Mouse (Mus musculus): ENCODE results near the gene Tas2r130. TPM values are rescaled to one million over a fixed set of nuclear protein-coding genes. Genes with fewer than 3 reads are reported as not detected.
"Not testable (repeated sequence)": the region's sequence is repeated elsewhere in the genome, so short reads cannot be mapped to it uniquely, and the experiment has no call there.

The Tas2r130 gene
- not detected in 2 replicates for polyA plus RNA-seq (2011; ENCODE audit: insufficient read depth, insufficient read length, low replicate concordance, missing spikeins)

DNA sequence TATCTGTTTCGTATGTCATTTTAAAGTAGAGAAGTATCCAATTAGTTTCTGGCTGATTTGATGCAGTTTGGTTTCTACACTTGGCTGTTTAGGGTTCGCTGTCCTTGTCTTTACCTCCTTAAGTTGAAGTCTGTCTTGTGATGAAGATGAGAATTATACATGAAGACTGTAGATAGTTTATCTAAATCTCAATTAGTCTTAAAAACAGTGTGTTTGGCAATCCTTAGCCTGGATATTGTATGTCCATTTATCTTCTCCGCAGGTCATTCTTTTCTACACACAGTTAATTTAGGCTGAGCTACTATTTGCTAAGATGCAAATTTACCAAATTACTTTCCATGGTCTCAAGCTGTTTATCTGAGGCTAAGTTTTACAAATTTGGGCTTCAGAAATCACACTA, at the start of gene Tas2r130:
Tas2r130 (minus strand) TSS at position 101 of the 400 bp plus-strand sequence.
- Histone ChIP-seq H3K4me1 (ENCODE audit: control insufficient read depth, insufficient read depth, low read length) (no peaks in the 10 kb centered on the region), H3K4me3 (replicated peaks; ENCODE audit: control insufficient read depth, low read depth, low read length) (no peak within 1 kb of the TSS), H3K27ac (ENCODE audit: control insufficient read depth, insufficient read depth, low read depth, low read length, poor library complexity) (no peak within 1 kb of the TSS)
- WGBS, result 64% methylated on average over 3 of the region's 3 CpGs
- no peak for TF ChIP-seq POLR2A (IDR thresholded peaks at IDR 0.05; ENCODE audit: borderline replicate concordance, control insufficient read depth, low read depth, low read length)
- TF ChIP-seq CTCF (IDR thresholded peaks at IDR 0.05; ENCODE audit: control insufficient read depth, insufficient read depth, low read length), result no peak

DNA sequence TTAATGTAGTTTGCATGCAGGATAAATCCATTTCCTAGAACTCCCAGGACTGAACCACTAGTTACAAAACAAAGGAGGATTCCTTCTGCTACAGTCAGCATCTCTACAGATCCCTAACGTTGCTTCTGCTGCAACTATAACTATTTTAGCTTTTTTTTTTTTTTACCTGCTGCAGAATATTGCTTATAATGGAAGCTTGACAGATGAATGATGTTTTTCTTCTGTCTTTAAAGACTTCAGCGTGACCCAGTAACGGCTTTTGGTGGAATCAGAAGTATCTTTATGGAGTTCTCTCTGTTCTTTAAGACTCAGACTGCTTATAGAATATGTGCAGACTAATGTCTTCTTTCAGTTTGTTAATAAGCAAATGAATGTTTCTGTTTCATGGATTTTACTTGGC, 48.1 kb upstream of the Tas2r130 start, which contains the start of gene Tas2r106:
Tas2r106 (minus strand) TSS at position 101 of the 400 bp plus-strand sequence.
- Histone ChIP-seq H3K27ac (ENCODE audit: control insufficient read depth, insufficient read depth, low read depth, low read length, poor library complexity) (no peak within 1 kb of the TSS), H3K4me3 (replicated peaks; ENCODE audit: control insufficient read depth, low read depth, low read length) (no peak within 1 kb of the TSS), H3K4me1 (ENCODE audit: control insufficient read depth, insufficient read depth, low read length) (no peaks in the 10 kb centered on the region)
- 59% methylated on average over 3 of the region's 3 CpGs for WGBS
- TF ChIP-seq POLR2A (IDR thresholded peaks at IDR 0.05; ENCODE audit: borderline replicate concordance, control insufficient read depth, low read depth, low read length) (no peak), CTCF (IDR thresholded peaks at IDR 0.05; ENCODE audit: control insufficient read depth, insufficient read depth, low read length) (no peak)

DNA sequence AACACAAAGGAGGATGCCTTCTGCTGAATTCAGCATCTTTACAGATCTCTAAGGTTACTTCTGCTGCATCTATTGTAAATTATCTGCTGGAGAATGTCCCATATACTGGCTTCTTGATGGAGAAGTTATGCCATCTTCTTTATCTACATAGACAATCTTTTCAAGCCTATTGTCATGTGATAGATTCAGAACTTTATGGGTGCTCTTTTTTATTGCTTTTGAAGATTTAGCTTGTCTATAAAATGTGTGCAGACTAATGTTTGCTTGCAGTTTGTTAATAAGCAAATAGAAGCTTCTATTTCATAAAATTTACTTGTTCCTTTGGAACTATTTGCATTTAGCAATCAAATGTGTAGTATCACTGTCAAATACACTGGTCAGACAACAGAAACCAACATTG, 29.3 kb upstream of the Tas2r130 start, which contains the start of gene Tas2r107:
Tas2r107 (minus strand) TSS at position 101 of the 400 bp plus-strand sequence.
- no peaks in the 10 kb centered on the region for H3K4me1 ChIP-seq (ENCODE audit: control insufficient read depth, insufficient read depth, low read length)
- no peak within 1 kb of the TSS for H3K27ac ChIP-seq (ENCODE audit: control insufficient read depth, insufficient read depth, low read depth, low read length, poor library complexity)
- no peak within 1 kb of the TSS for H3K4me3 ChIP-seq (replicated peaks; ENCODE audit: control insufficient read depth, low read depth, low read length)
- no peak for TF ChIP-seq POLR2A (IDR thresholded peaks at IDR 0.05; ENCODE audit: borderline replicate concordance, control insufficient read depth, low read depth, low read length)
- TF ChIP-seq CTCF (IDR thresholded peaks at IDR 0.05; ENCODE audit: control insufficient read depth, insufficient read depth, low read length), result no peak

DNA sequence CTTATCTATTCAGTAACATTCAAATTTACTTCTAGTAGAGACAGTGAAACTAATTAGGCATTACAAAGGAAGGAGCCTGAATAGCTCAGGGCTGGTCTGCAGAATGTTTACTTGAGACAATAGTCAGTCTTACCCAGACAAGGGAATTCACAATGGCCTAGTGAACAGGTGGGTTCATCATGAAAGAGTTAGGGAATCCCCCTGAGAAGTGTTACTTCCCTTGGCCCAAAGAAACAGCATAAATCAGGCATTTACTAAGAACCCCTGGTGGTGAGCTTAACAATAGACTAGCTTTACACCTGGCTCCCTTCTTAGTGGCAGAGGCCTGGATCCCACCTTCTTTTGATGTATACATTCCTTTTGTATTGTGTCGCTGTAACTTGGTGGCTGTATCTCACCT, 20.8 kb downstream of the Tas2r130 start:
- 81% methylated on average over 1 of the region's 1 CpGs for WGBS
- not testable (repeated sequence) for H3K4me1 ChIP-seq (ENCODE audit: control insufficient read depth, insufficient read depth, low read length); H3K27ac ChIP-seq (ENCODE audit: control insufficient read depth, insufficient read depth, low read depth, low read length, poor library complexity); H3K4me3 ChIP-seq (replicated peaks; ENCODE audit: control insufficient read depth, low read depth, low read length)

DNA sequence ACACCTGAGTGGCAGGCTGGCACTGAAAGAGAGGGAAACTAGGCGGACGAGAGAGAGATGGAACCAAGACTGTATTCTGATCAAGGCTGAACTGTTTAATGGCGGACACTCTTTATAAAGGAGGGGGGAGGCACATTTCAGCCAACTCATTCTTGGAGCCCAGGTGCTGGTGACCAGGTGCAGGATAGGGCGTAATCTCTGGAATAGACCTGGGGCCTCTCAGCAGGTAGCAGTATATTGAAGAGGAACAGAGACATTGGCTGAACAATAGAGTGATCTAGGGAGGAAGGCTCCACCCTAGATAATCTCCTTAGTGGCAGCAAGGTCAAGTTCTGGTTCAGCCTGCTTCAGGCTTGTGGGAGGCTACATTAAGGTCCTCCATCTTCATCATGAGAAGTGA, 25.9 kb downstream of the Tas2r130 start:
- H3K4me1 ChIP-seq (ENCODE audit: control insufficient read depth, insufficient read depth, low read length), result no peaks in the 10 kb centered on the region
- TF ChIP-seq POLR2A (IDR thresholded peaks at IDR 0.05; ENCODE audit: borderline replicate concordance, control insufficient read depth, low read depth, low read length) (no peak), CTCF (IDR thresholded peaks at IDR 0.05; ENCODE audit: control insufficient read depth, insufficient read depth, low read length) (no peak)
- WGBS, result 79% methylated on average over 4 of the region's 4 CpGs
- no peak overlapping the region for H3K4me3 ChIP-seq (replicated peaks; ENCODE audit: control insufficient read depth, low read depth, low read length)
- no peak overlapping the region for H3K27ac ChIP-seq (ENCODE audit: control insufficient read depth, insufficient read depth, low read depth, low read length, poor library complexity)

Other genes with a start within 250 kb of the Tas2r130 start
- gene Ybx3, start 242.4 kb downstream of the Tas2r130 start, polyA plus RNA-seq (2011; ENCODE audit: insufficient read depth, insufficient read length, low replicate concordance, missing spikeins), result 168 and 192 TPM in 2 replicates
- gene 5430401F13Rik, start 144.5 kb downstream of the Tas2r130 start, polyA plus RNA-seq (2011; ENCODE audit: insufficient read depth, insufficient read length, low replicate concordance, missing spikeins), result not detected in 2 replicates
- gene Gm6619, start 144.5 kb downstream of the Tas2r130 start, polyA plus RNA-seq (2011; ENCODE audit: insufficient read depth, insufficient read length, low replicate concordance, missing spikeins), result not detected in 2 replicates
- not detected in 2 replicates for gene Tas2r107, start 29.2 kb upstream of the Tas2r130 start, polyA plus RNA-seq (2011; ENCODE audit: insufficient read depth, insufficient read length, low replicate concordance, missing spikeins)
- gene Tas2r106, start 48.0 kb upstream of the Tas2r130 start, polyA plus RNA-seq (2011; ENCODE audit: insufficient read depth, insufficient read length, low replicate concordance, missing spikeins), result not detected in 2 replicates
- not detected in 2 replicates for gene Tas2r104, start 54.8 kb upstream of the Tas2r130 start, polyA plus RNA-seq (2011; ENCODE audit: insufficient read depth, insufficient read length, low replicate concordance, missing spikeins)
- gene Tas2r105, start 56.6 kb upstream of the Tas2r130 start, polyA plus RNA-seq (2011; ENCODE audit: insufficient read depth, insufficient read length, low replicate concordance, missing spikeins), result not detected in 2 replicates
- not detected in 2 replicates for gene Tas2r114, start 59.2 kb upstream of the Tas2r130 start, polyA plus RNA-seq (2011; ENCODE audit: insufficient read depth, insufficient read length, low replicate concordance, missing spikeins)